Mouse (Mus musculus) thymus, adult 18-20 months (tissue): ENCODE data around the gene 3110040N11Rik.
"Not testable (repeated sequence)": the region's sequence is repeated elsewhere in the genome, so short reads cannot be mapped to it uniquely, and the experiment has no call there.

Experiments
- DNase-seq, 2 experiments: peaks; one replicate each; pipeline ENCODE4 v3.0.0; 2022; ENCODE audit warnings: mixed read lengths in 2 of 2

The 3110040N11Rik gene

DNA sequence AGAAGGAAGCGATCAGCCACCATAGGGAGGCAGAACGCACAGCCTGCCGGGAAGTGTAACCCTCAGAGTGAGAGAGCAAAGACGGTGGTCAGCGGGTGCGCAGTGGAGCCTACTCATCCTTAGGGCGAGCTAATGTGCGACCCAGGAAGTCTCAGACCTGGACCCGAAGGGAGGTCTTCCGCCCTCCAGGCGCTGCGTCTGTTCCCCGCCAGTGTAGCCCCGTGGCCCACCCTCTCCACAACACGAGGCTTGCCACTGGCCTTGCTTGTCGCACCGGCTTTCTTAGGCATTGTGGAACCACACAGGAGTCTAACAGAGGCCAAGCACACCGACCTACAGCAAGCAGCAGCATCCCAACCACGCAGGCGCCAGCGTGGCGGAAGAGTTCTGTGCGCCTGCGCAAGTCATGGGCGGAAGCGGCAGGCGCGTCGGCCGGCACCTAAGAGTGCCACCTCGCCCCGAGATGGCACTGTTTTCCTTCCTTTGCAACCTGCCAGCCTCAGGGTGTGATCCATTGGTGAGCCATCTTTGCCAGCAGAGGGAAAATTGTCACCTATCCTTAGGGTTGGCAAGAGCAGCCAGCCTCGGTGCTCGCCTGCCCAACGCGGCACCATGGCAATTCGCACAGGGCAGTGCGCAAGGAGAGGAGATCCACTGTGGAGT, at the start of gene 3110040N11Rik:
Gene 3110040N11Rik, minus strand, starts transcription at position 384 of the 663 bp plus-strand sequence.
- peak; percentile 68 to 77 for DNase-seq

DNA sequence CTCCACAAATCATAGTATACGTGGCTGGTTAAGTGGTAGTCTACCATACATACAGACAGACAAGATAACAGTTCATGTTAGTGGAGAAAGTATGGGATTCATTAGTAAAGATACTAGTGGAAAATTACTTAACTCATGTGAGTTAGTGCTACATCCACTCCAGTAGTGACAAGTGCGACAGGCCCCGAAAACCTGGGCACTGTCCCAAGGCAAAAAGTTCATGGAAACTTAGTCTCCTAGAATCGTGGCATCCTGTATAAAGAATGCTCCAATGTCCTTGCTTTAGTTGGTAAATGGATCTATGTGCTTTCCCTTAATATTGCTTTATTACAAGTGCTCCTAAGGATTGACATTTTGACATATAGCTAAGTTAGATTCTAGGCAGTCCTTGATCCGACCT, 48.5 kb upstream of the 3110040N11Rik start:
- DNase-seq: not testable (repeated sequence)

DNA sequence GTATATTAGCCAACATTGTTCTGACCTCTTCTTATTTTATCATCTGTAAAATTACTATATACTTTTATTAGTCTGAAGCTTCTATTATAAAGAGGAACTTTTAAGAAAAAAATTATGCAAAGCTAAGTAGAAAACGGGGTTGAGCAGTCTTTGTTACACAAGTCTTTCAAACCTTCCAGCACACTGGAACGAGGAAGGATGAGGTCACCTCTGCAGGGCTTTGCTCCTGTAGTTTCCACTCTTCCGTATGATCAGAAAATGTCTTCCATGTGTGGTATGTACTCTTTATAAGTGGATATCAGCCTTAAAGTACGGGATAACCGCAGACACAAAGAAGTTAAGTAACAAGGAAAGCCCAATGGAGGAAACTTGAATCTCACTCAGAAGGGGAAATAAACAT, 46.2 kb upstream of the 3110040N11Rik start:
- no peak for DNase-seq

DNA sequence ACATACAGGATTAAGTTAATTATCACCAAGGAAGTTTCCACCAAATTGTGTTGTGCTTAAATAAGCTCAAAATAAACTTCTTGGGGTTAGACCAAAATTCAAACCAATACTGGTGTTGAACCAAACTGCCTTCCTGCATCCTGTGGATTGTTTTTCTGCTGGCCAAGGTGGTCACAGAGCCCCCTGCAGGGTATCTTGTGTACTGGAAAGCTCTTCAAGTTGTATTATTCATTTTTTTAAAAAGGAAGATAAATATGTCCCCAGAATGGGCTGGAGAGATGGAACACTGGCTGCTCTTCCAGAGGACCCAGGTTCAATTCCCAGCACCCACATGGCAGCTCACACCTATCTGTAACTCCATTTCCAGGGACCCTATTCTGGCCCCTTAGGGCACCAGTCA, 45.6 kb upstream of the 3110040N11Rik start:
- DNase-seq: no peak

DNA sequence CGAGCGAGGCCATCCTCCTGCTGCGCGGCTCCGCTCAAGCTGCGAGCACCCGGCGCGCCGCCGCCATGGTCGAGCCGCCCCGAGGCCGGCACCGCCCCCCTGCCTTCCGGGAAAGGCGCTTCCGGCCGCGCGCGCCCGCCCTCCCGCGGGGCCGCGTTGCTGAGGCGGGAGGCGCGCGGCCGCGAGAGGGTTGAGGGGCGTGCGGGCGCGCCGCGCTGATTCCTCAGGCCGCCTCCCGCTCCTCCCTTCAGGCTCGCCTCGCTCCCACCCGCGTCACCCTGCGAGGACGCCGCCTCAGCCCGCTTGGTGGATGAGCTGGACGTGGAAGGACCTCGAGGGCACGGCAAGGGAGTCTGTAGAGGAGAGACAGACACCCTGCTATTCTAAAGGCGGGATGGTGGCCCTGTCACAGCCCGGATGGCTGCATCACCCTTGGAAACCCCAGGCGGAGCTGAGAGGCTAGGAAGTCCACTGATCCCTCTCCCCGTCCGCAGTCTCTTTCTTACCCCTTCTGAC, 40.2 kb upstream of the 3110040N11Rik start, which contains the start of gene Btbd1:
Gene Btbd1, minus strand, starts transcription at position 53 of the 516 bp plus-strand sequence.
- DNase-seq: peak; percentile 74 to 75

DNA sequence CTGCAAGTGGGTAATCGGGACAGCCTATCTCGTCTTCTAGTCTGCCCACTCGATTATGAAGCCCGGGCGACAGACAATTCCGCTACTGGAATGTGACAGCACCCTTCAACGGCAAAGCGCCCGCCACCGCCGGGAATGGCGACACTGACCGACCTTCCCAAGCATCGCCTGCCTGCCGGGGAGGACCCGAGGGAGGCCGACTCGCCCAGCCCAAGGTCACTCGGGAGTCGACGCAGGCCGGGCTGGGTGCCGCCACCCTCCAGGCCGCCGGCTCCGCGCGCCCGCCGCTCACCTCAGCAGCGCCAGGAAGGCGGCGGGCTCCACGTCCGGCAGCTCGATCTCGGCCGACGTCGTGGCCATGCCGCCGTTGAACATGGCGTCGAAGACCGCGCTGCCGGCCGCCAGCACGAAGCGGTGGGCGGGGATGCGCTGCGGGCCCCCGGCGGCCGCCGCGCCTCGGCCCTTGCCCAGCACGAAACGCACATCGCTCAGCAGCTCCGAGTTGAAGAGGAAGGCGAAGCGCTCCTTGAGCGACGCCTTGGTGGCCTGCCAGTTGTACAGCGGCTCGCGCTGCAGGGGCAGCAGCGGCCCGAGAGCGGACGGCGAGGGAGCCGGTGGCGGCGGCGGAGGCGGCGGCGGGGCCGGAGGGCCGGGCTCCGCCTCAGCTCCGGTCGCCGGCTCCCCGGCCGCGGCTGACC, 39.6 kb upstream of the 3110040N11Rik start:
- DNase-seq: peak; percentile 41 to 44

DNA sequence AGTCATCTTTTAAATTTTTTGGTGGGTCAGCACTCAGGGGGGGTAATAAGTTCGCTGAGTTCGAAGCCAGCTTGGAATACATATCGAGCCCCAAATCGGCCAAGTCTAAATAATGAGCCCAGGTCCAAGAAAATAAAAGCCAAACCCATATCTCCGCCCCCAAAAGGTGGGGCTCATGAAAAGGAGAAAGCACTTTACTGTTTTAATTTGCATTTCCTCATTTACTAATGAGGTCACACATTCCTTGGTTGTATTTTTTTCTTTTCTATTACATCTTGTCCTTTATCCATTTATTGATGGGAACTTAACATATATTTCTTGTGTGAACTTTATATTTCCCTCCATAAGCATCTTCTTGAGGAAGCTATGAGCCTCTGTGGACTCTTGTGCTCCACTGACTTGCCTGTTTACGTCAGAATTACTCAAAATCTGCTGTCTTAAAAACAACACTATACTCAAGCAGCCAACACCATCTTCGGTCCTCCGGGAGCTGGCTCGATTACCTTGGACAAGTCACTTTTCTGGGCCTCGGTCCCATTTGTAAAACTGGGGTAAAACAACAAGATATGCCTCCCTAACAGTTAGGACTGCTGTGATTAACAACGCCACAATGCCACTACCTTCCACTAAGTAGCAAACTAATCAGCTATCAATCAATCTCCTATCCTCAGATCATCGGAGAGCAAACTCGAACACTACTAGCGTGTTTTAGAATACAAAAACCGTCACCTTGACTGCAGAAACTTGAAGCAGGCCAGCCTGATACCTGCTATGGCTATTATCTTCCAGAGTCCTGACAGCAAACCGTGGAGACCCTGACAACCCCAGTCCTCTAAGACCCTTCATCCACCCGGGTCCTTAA, 38.8 kb upstream of the 3110040N11Rik start:
- DNase-seq: no peak

DNA sequence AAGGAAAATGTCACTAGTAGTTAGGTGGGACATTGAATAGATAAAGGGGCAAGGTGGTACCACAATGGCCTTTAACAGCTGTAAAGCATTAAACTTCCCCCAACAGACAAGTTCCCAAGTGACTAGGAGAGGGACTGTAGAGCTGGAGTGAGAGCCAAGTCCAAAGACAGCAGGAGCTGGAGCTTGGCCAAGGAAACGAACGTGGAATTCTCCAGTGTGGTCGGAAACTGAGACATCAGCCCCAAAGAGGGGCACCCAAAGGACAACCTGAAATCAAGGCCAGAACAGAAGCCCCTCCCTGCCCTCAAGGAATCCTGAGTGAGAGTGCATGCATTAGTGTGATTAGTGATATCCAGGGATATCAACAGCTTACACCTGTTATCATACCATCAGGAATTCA, 36.1 kb upstream of the 3110040N11Rik start:
- no peak for DNase-seq

DNA sequence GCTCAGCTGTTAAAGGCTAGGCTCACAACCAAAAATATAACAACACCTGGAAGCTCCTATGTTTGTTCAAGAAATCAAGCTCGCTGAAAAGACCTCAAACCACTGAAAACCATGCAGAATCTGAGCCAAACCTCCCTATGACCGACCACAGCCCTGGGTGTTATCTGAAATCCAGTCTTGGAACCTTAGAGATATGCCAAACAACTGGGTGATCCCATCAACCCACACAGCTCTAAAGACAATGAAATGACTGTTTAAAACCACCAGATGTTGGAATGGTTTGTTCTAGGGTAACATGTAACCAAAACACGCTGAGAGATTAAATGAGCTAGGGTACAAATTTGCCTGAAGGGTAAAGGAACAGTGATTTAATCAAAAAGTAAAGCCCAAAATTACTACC, 35.6 kb upstream of the 3110040N11Rik start:
- no peak for DNase-seq

DNA sequence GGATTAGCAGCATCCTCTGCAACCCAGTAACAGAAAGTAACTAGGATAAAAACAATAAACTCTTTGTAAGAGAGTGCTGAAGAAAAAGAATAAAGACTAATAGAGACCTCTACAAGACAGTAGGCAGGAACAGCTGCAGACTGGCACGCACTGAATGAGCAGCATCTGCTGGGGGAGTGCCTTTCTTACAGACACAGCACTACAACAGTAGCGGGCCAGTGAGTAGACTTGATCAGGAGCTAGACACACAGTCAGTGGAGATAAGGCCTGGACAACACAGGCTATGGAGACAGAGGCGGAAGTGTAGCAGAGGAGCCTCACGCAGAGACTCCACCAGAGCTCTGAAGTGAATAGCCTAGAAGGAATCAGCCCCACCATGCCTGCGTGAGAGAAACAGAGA, 16.8 kb upstream of the 3110040N11Rik start:
- DNase-seq: no peak

DNA sequence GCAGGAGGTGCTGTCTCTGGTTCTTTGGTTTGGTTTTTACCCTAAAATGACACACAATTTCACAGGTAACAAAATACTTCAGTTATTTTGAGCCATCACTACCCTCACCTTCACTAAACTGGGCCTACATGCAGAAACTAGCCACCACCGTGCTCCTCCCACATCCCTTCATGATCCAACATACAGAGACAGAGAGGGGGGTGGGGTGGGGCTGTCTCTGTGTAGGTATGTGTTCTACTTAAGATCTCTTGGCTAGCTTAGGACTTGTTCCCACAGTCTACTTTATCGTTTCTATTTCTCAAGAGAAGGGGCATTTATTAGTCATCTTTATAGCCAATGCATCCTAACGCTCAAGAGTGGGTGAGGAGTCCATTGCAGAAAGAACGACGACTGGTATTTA, 742 bp downstream of the 3110040N11Rik start:
- no peak for DNase-seq

DNA sequence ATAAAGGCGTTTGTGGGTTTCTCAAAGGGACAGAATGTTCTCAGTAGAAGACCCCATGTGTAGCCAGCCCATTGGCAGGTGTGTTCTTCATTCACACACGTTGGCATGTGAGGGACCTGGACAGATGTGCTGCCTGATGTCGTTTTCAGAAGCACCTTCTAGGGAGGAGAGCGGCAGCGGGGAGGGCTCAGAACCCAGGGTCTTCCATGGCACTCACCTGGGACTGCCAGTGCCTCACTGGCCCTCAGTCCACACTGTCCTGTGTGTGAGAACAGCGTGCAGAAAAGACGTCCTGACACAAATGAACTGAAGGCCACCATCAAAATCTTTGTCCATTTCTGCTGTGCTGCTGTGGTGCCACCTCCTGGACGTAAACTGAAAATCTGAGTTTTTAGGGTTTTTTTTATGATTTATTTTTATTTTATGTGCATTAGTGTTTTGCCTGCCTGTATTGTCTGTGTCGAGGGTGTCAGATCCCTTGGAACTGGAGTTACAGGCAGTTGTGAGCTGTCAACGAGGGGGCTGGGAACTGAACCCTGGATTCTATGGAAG, 11.5 kb downstream of the 3110040N11Rik start:
- no peak for DNase-seq

DNA sequence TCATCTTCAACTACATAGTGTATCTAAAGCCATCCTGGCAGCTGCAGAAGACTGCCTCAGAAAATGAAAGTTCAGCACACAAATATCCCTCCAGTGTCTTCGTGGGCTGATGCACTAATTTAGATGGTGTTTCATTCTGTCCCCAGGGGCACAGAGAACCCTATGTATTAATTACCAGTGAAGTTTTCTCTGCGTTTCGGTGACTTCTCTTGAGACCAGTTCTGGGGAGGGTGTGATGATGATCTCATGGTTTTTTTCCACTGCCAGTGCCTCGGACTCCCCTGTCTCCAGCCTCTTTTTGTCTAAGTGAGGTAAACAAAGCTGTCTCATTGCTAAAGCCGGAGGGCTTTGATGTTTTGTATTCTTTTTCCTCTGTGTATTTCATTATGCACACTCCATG, 14.0 kb downstream of the 3110040N11Rik start:
- no peak for DNase-seq

DNA sequence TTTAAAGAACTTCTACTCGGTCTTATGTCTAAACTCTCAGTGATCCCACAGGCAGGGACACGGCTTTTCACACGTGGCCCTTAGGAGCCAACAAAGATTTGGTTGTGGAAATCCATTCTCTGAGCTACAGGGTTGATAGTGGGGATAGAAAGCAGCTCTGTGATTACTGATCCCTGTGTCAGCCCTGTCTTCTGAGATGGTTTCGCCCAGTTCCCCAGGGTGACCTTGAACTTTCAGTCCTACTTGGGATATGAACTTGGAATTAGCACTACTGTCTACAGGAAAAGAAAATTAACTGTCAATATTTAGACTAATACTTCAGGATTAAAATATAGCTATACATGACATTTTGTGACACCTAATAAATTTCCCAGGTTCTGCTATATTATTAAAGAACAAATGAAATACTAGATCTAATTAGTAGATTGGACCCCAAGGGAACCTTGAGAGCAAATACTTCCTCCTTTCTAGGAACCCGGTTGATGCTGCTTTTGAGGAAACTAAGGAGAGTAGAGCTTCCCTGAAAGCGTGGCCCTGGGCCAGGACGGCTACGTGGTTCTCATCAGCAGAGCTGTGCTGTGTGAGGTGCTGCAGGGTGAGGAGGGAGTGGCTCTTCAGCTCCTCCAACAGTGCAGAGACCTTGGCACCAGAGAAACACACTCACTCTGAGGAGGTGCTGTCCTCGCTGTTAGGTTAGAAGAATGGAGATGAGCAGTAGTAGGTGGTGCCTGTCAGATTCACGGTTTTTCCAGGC, 16.3 kb downstream of the 3110040N11Rik start:
- DNase-seq: no peak

DNA sequence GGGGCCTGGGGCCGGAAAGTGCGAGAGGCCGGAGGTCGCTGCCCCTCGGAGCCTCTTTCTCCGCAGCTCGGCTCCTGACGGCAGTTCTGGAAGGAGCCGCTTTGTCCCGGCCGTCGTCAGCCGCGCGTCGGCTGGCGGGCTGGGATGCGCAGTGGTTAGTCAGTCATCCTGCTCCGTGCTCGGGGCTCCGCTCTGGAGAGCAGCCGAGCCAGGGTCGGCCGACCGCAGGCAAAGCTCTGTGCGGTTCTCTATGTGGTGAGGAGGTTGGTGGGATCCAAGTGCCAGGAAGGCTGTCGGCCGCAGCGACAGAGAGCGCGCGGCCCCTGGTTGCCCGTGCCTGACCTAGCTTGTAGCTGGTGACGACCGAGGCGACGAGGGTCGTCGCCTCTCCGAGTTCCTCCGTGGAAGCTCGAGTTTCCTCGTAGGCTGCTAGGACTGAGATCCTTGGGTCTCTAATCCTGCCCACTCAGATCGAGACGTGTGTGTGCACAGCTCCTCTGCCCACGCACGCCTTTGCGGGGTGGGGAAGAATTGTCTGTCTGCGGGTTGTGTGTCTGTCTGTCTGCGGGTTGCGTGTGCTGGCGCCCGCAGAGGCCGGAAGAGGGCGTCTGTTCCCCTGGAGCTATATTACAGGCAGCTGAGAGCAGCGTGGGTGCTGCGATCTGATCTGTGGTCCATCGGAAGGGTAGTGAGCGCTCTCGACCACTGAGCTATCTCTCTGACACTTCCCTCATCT, 26.0 kb downstream of the 3110040N11Rik start:
- peak; percentile 21 to 28 for DNase-seq

DNA sequence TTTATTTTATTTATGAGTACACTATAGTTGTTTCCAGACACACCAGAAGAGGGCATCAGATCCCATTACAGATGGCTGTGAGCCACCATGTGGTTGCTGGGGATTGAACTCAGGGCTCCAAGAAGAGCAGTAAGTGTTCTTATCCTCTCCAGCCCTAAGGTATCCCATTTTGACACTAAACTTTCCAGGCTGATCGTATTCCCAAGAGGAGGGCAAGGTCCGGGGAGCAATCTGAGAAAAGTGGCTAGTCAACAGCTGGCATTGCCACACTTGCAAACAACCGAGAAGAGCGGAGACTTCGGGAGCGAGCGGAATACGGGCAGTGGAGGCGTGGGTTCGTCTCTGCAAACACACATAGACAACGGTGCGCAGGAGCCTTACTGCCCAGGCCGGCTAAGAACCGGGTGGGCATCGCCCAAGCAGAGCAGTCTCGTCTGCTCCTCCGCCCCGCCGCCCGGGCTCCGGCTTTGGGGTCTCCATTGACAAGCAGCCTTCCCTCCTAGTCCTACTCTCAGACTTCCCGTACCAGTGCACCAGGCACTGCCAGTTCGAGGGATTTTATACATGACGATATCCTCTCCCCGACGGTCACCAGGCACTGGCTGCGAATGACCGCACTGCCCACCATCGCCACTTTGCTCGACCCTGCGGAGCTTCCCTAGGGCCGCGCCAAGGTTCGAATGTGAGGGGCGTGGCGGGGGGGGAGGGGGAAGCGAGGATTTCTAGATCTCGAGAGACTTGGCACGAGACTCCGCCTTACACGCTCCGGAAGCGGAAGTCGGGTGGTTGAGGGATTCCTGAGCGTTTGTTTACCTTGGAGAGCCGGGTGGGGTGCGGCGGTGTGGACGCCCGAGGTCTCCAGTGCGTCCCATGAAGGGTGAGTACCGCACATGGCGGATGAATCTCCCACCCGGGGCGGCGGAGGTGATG, 26.8 kb downstream of the 3110040N11Rik start, which contains the start of gene Ramac:
Gene Ramac, plus strand, starts transcription at position 746 of the 930 bp plus-strand sequence.
- peak; percentile 69 to 81 for DNase-seq

DNA sequence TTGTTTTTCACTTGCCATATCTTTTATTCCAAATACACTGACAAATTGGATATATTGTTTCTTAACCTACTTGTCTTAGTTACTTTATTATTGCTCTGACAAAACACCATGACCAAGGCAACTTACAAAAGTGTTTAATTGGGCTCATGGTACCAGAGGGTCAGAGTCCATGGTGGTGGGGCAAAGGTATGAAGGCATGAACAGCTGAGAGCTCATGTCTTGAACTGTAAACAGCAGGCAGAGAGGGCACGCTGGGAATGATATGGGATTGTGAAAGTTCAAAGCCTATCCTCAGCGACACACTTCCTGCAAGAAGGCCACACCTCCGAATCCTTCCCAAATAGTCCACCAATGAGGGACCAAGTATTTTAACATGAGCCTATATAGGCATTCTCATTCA, 41.3 kb downstream of the 3110040N11Rik start:
- DNase-seq: no peak

DNA sequence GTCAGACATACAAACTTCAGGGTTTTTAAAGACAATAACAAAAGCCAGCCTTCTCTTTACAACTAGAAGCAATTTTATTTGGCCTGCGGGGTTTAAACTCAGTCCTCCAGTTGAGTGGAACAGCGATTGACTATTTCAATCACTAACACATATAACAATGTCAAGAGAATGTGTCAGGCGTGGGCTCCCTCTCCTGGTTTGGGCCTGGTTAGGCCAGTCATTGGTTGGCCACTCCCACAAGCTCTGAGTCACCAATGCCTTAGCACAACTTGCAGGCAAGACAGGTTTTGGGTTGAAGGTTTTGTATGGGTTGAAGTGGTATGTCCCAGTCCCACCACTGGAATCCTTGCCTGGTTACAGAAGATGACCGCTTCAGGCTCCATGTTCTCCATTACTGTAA, 45.1 kb downstream of the 3110040N11Rik start:
- DNase-seq: no peak

DNA sequence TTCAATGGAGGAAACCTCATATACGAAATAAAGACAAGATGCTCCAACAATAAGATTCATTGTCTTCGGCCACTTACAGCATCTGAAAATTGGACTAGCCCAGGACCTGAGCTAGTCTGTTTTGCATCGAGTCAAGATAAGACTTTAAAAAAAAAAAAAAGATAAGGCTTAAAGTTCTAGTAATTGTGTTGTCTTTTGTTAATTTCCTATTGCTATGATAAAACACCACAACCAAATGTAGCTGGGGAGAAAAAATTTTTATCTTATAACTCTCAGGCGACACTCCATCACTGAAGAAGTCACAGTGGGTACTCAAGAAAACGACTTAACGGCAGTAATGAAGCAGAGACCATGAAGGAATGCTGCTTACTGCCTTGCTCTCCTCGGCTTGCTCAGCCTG, 49.3 kb downstream of the 3110040N11Rik start:
- DNase-seq: no peak

DNA sequence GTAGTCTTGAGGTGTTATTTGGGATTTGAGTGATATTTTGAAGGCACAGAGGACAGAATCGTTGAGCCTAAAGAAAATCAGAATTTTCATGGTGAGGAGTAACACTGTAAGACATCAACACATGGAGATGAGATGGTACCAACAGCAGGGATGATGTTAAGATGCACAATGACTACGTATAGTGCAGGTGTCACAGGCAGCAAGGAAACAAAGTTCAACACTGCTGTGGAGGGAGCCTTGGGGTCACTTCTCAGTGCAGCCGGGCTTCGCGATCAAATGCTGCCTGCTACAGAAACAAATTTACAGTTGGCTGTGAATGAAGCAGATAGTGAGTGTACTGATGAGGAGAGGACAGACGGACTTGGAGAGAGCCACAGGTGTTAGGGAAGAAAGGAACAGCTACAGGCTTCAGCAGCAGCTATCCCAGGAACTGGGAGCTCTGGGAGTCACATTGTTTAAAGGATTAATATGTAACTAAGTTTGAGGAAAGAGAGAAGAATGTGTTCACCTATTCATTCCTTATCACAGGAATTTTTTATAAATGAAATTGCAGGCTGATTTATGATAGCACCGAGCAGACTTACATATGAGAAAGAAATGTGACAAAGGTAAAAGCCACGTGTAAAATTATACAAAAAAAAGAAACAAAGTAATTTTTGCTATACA, 50.4 kb downstream of the 3110040N11Rik start:
- DNase-seq: no peak
